Mouse (Mus musculus) splenic B cell, adult 2 months (primary cell): ENCODE measurements at regions not wholly inside any gene's neighbourhood (a gene's known extent, or its start where the extent isn't known, plus 50 kb on each side); places are given as distances from the start of the nearest gene placed in this dataset.

ENCODE experiments used
- DNase-seq: peaks from one replicate; pipeline ENCODE4 v3.0.0-alpha.2; 2011; ENCODE audit warnings: low read depth, low spot score
- H3K27me3 ChIP-seq: 2 replicates; pipeline ENCODE4 v1.6.1; 2012; ENCODE audit warnings: mild to moderate bottlenecking, low read length, moderate library complexity, mixed read lengths; ENCODE audit not compliant: control insufficient read depth, poor library complexity, insufficient read depth, severe bottlenecking
- H3K36me3 ChIP-seq: 2 replicates; pipeline ENCODE4 v1.6.1; 2012; ENCODE audit warnings: mild to moderate bottlenecking, low read length, moderate library complexity, mixed read lengths; ENCODE audit not compliant: control insufficient read depth, poor library complexity, insufficient read depth, severe bottlenecking

- DNase-seq, result no peak
- Histone ChIP-seq H3K36me3 (no peaks in the 10 kb centered on the region), H3K27me3 (no peaks in the 10 kb centered on the region)
These were observed 92.1 kb downstream of the Bcl2l11 start for GRCm38 (mm10) chr2:128217784-128218467.

GRCm38 (mm10) chr2:128218961-128219360, 93.1 kb downstream of the Bcl2l11 start:
- no peak for DNase-seq
- H3K27me3 ChIP-seq, result no peaks in the 10 kb centered on the region
- H3K36me3 ChIP-seq, result no peaks in the 10 kb centered on the region

GRCm38 (mm10) chr2:128221055-128221454, 95.2 kb downstream of the Bcl2l11 start:
- H3K36me3 ChIP-seq, result no peaks in the 10 kb centered on the region
- no peaks in the 10 kb centered on the region for H3K27me3 ChIP-seq
- DNase-seq, result no peak

- Histone ChIP-seq H3K27me3 (no peaks in the 10 kb centered on the region), H3K36me3 (no peaks in the 10 kb centered on the region)
- no peak for DNase-seq
These were observed 95.8 kb downstream of the Bcl2l11 start for GRCm38 (mm10) chr2:128221657-128222056.

GRCm38 (mm10) chr2:128226465-128227047, 100.7 kb downstream of the Bcl2l11 start:
- no peak for DNase-seq
- H3K36me3 ChIP-seq, result no peaks in the 10 kb centered on the region
- H3K27me3 ChIP-seq, result no peaks in the 10 kb centered on the region

- no peaks in the 10 kb centered on the region for H3K36me3 ChIP-seq
- H3K27me3 ChIP-seq, result no peaks in the 10 kb centered on the region
- DNase-seq, result no peak
These were observed 103.9 kb downstream of the Bcl2l11 start for GRCm38 (mm10) chr2:128229730-128230129.

- no peaks in the 10 kb centered on the region for H3K27me3 ChIP-seq
- no peaks in the 10 kb centered on the region for H3K36me3 ChIP-seq
- DNase-seq, result no peak
These were observed 105.1 kb downstream of the Bcl2l11 start for GRCm38 (mm10) chr2:128230921-128231320.

GRCm38 (mm10) chr2:128231338-128231737, 105.5 kb downstream of the Bcl2l11 start:
- H3K36me3 ChIP-seq, result no peaks in the 10 kb centered on the region
- H3K27me3 ChIP-seq, result no peaks in the 10 kb centered on the region
- no peak for DNase-seq

- DNase-seq, result no peak
- H3K36me3 ChIP-seq, result no peaks in the 10 kb centered on the region
- H3K27me3 ChIP-seq, result no peaks in the 10 kb centered on the region
These were observed 106.2 kb downstream of the Bcl2l11 start for GRCm38 (mm10) chr2:128232027-128232426.

- Histone ChIP-seq H3K27me3 (no peaks in the 10 kb centered on the region; the same call in 1 of the 2 replicates), H3K36me3 (no peaks in the 10 kb centered on the region)
- no peak for DNase-seq
These were observed 109.3 kb downstream of the Bcl2l11 start for GRCm38 (mm10) chr2:128235127-128235526.

GRCm38 (mm10) chr2:128239451-128239850, 113.6 kb downstream of the Bcl2l11 start:
- Histone ChIP-seq H3K27me3 (no peaks in the 10 kb centered on the region; the same call in 1 of the 2 replicates), H3K36me3 (no peaks in the 10 kb centered on the region)
- DNase-seq, result no peak

GRCm38 (mm10) chr2:128240054-128240453, 114.2 kb downstream of the Bcl2l11 start:
- Histone ChIP-seq H3K36me3 (no peaks in the 10 kb centered on the region), H3K27me3 (no peaks in the 10 kb centered on the region; the same call in 1 of the 2 replicates)
- DNase-seq, result no peak

GRCm38 (mm10) chr2:128240536-128241279, 114.9 kb downstream of the Bcl2l11 start:
- Histone ChIP-seq H3K27me3 (no peaks in the 10 kb centered on the region; the same call in 1 of the 2 replicates), H3K36me3 (no peaks in the 10 kb centered on the region)
- DNase-seq, result no peak

- H3K36me3 ChIP-seq, result no peaks in the 10 kb centered on the region
- no peaks in the 10 kb centered on the region; the same call in 1 of the 2 replicates for H3K27me3 ChIP-seq
- no peak for DNase-seq
These were observed 115.4 kb downstream of the Bcl2l11 start for GRCm38 (mm10) chr2:128241280-128241665.

GRCm38 (mm10) chr2:128245544-128245943, 119.7 kb downstream of the Bcl2l11 start:
- no peaks in the 10 kb centered on the region for H3K36me3 ChIP-seq
- no peaks in the 10 kb centered on the region for H3K27me3 ChIP-seq
- DNase-seq, result no peak
